Mouse (Mus musculus): ENCODE measurements around the gene Cby1.

DNA sequence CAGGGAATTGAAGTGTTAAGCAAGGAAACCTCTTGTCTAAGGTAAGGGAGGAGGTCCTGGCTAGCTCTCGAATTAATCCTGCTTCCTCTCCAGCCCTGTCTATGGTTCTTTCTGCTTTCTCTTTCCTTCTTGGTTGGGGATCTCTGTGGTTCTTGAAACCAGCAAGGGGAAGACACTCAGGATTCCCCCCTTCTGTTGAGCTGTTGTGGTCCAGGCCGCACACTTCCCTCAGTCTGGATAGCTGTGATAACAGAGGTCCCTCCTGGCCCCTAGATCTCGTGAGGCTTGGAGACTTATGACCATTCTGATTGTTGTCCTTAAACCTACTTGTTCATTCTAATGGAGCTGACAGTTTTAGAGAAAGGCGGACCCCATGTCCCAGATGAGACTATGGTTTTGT lies 35.5 kb downstream of the Cby1 start:
- TF ChIP-seq FLI1 (IDR thresholded peaks at IDR 0.05; ENCODE audit: low read length) (no peak), GATA1 (IDR thresholded peaks at IDR 0.05; ENCODE audit: borderline replicate concordance, low read length) (no peak; the same call in 2 of the 3 replicates)
